Mouse (Mus musculus) brain, embryonic 14.5 days (tissue): ENCODE results near the gene Klhdc9. TPM values are rescaled to one million over a fixed set of nuclear protein-coding genes. Genes with fewer than 3 reads are reported as not detected.

Experiments
- DNase-seq: peaks from one replicate; pipeline ENCODE4 v3.0.0-alpha.2; 2011; ENCODE audit warnings: low read depth
- CTCF ChIP-seq: fragments of 200-500 bp; IDR thresholded peaks from 2 replicates; pipeline ENCODE4 v1.5.1; 2012; ENCODE audit warnings: inconsistent platforms, mild to moderate bottlenecking, moderate library complexity, borderline replicate concordance; ENCODE audit not compliant: insufficient read depth, insufficient read length; ENCODE audit errors: extremely low read depth
- POLR2A ChIP-seq: fragments of 200-500 bp; IDR thresholded peaks from 2 replicates; pipeline ENCODE4 v1.6.1; 2012; ENCODE audit warnings: mild to moderate bottlenecking, inconsistent platforms, borderline replicate concordance; ENCODE audit not compliant: poor library complexity, insufficient read depth, insufficient read length, severe bottlenecking; ENCODE audit errors: extremely low read depth
- polyA plus RNA-seq: library from polyadenylated mRNA; depleted of rRNA; stranded (reverse); fragments of >200 nt; gene quantifications from 2 replicates; pipeline ENCODE4 v1.2.3, GENCODE M21; 2012; rRNA removed

Gene Klhdc9
- polyA plus RNA-seq, 1 experiment = 3.1 TPM

DNA sequence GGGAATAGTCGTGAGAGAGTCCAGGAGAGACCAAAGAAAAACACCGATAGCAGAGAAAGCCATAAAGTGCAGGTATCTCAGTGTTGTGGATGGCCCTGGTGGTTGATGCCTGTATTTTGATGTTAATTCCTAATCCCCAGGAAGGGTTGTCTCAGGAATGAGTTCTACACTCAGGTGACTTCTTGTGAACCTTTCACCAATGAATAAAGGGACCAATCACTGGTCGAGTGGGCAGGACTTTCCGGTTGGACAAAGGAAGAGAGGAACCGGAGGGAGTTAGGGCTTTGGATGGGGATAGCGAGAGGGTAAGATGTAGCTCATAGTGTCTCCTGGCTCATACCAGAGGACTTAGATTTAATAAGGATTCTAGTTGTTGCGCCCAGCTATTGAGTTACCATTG is 40.9 kb downstream of the Klhdc9 start:
- DNase-seq = no peak
- TF ChIP-seq POLR2A (no peak), CTCF (no peak)

GRCm38 (mm10) chr1:171309321-171309720 is 51.3 kb downstream of the Klhdc9 start:
- no peak for DNase-seq
- TF ChIP-seq POLR2A (no peak), CTCF (no peak)

Other genes starting within 250 kb of the Klhdc9 start
- gene Cfap126, start 246.9 kb downstream of the Klhdc9 start, polyA plus RNA-seq = 9.8 and 16.7 TPM in 2 replicates
- 272 and 337 TPM in 2 replicates for gene Sdhc, start 210.2 kb downstream of the Klhdc9 start, polyA plus RNA-seq
- gene Mpz, start 210.1 kb downstream of the Klhdc9 start, polyA plus RNA-seq = 1.1 and 5.1 TPM in 2 replicates
- gene Pcp4l1, start 164.5 kb downstream of the Klhdc9 start, polyA plus RNA-seq = 10.0 and 22.6 TPM in 2 replicates
- 0.03 and 0.09 TPM in 2 replicates for gene Nr1i3, start 146.8 kb downstream of the Klhdc9 start, polyA plus RNA-seq
- gene Tomm40l, start 138.3 kb downstream of the Klhdc9 start, polyA plus RNA-seq = 35.8 and 38.1 TPM in 2 replicates
- gene Apoa2, start 135.7 kb downstream of the Klhdc9 start, polyA plus RNA-seq = 2.7 and 3.7 TPM in 2 replicates
- 16.5 and 18.2 TPM in 2 replicates for gene Fcer1g, start 126.4 kb downstream of the Klhdc9 start, polyA plus RNA-seq
- 4.1 and 4.6 TPM in 2 replicates for gene Adamts4, start 110.4 kb downstream of the Klhdc9 start, polyA plus RNA-seq
- gene Ndufs2, start 109.4 kb downstream of the Klhdc9 start, polyA plus RNA-seq = 130 and 153 TPM in 2 replicates
- gene B4galt3, start 90.5 kb downstream of the Klhdc9 start, polyA plus RNA-seq = 101 and 122 TPM in 2 replicates
- 70.7 and 111 TPM in 2 replicates for gene Ppox, start 79.6 kb downstream of the Klhdc9 start, polyA plus RNA-seq
- gene Usp21, start 72.8 kb downstream of the Klhdc9 start, polyA plus RNA-seq = 110 and 136 TPM in 2 replicates
- gene Ufc1, start 65.8 kb downstream of the Klhdc9 start, polyA plus RNA-seq = 52.7 and 63.1 TPM in 2 replicates
- 62.1 and 63.5 TPM in 2 replicates for gene Dedd, start 31.7 kb downstream of the Klhdc9 start, polyA plus RNA-seq
- gene Nit1, start 15.2 kb downstream of the Klhdc9 start, polyA plus RNA-seq = 57.0 and 73.1 TPM in 2 replicates
- gene Pfdn2, start 15.1 kb downstream of the Klhdc9 start, polyA plus RNA-seq = 45.5 and 90.3 TPM in 2 replicates
- 1.9 and 2.8 TPM in 2 replicates for gene Nectin4, start 9.3 kb upstream of the Klhdc9 start, polyA plus RNA-seq
- 0.47 and 0.52 TPM in 2 replicates for gene Arhgap30, start 28.2 kb upstream of the Klhdc9 start, polyA plus RNA-seq
- 242 and 259 TPM in 2 replicates for gene Usf1, start 50.5 kb upstream of the Klhdc9 start, polyA plus RNA-seq
- gene Tstd1, start 58.1 kb upstream of the Klhdc9 start, polyA plus RNA-seq = 4.6 and 7.2 TPM in 2 replicates
- 3.9 and 7.3 TPM in 2 replicates for gene F11r, start 76.7 kb upstream of the Klhdc9 start, polyA plus RNA-seq
- 15.8 and 17.8 TPM in 2 replicates for gene Alyref2, start 142.7 kb upstream of the Klhdc9 start, polyA plus RNA-seq
- gene Itln1, start 174.5 kb upstream of the Klhdc9 start, polyA plus RNA-seq = 0.08 TPM in 1 of 2 replicates, not detected in the other
- gene Cd244a, start 198.4 kb upstream of the Klhdc9 start, polyA plus RNA-seq = not detected in 2 replicates
- 0.08 and 0.19 TPM in 2 replicates for gene Ly9, start 246.6 kb upstream of the Klhdc9 start, polyA plus RNA-seq